Mouse (Mus musculus): Measurements from ENCODE around the gene Akap1. TPM values are rescaled to one million over a fixed set of nuclear protein-coding genes. Genes with fewer than 3 reads are reported as not detected.

Gene Akap1
- polyA plus RNA-seq, 1 experiment: 114 TPM

GRCm38 (mm10) chr11:88803231-88804010 lies 61.0 kb downstream of the Akap1 start:
- H3K4me3 ChIP-seq (ENCODE audit: insufficient read depth, low read depth, low read length): no peak overlapping the region
- no peak overlapping the region for H3K27ac ChIP-seq (replicated peaks; ENCODE audit: low read depth, low read length)
- H3K4me1 ChIP-seq (ENCODE audit: control insufficient read depth, insufficient read depth, insufficient read length, low read length): no peaks in the 10 kb centered on the region

- Histone ChIP-seq H3K4me1 (ENCODE audit: control insufficient read depth, insufficient read depth, insufficient read length, low read length) (no peaks in the 10 kb centered on the region), H3K27ac (replicated peaks; ENCODE audit: low read depth, low read length) (no peak overlapping the region), H3K4me3 (ENCODE audit: insufficient read depth, low read depth, low read length) (no peak overlapping the region)
Measured at GRCm38 (mm10) chr11:88796207-88796606, 68.2 kb downstream of the Akap1 start.

GRCm38 (mm10) chr11:88789893-88790292 lies 74.5 kb downstream of the Akap1 start:
- H3K27ac ChIP-seq (replicated peaks; ENCODE audit: low read depth, low read length): no peak overlapping the region
- no peaks in the 10 kb centered on the region for H3K4me1 ChIP-seq (ENCODE audit: control insufficient read depth, insufficient read depth, insufficient read length, low read length)
- no peak overlapping the region for H3K4me3 ChIP-seq (ENCODE audit: insufficient read depth, low read depth, low read length)

- H3K4me3 ChIP-seq (ENCODE audit: insufficient read depth, low read depth, low read length): no peak overlapping the region
- H3K4me1 ChIP-seq (ENCODE audit: control insufficient read depth, insufficient read depth, insufficient read length, low read length): no peaks in the 10 kb centered on the region
- H3K27ac ChIP-seq (replicated peaks; ENCODE audit: low read depth, low read length): no peak overlapping the region
Measured at GRCm38 (mm10) chr11:88786816-88787215, 77.6 kb downstream of the Akap1 start.

GRCm38 (mm10) chr11:88783525-88783924 lies 80.9 kb downstream of the Akap1 start:
- H3K4me1 ChIP-seq (ENCODE audit: control insufficient read depth, insufficient read depth, insufficient read length, low read length): no peaks in the 10 kb centered on the region
- no peak overlapping the region for H3K27ac ChIP-seq (replicated peaks; ENCODE audit: low read depth, low read length)
- no peak overlapping the region for H3K4me3 ChIP-seq (ENCODE audit: insufficient read depth, low read depth, low read length)

GRCm38 (mm10) chr11:88782531-88782930 lies 81.9 kb downstream of the Akap1 start:
- Histone ChIP-seq H3K4me1 (ENCODE audit: control insufficient read depth, insufficient read depth, insufficient read length, low read length) (no peaks in the 10 kb centered on the region), H3K4me3 (ENCODE audit: insufficient read depth, low read depth, low read length) (no peak overlapping the region), H3K27ac (replicated peaks; ENCODE audit: low read depth, low read length) (no peak overlapping the region)

Other genes with a start within 250 kb of the Akap1 start
- gene Msi2, start 146.1 kb downstream of the Akap1 start, polyA plus RNA-seq (2012; ENCODE audit: insufficient read depth, insufficient read length, missing spikeins): 34.4 and 57.2 TPM in 2 replicates
- gene Scpep1, start 90.9 kb upstream of the Akap1 start, polyA plus RNA-seq (2012; ENCODE audit: insufficient read depth, insufficient read length, missing spikeins): 56.9 and 57.0 TPM in 2 replicates
- not detected in 2 replicates for gene Elobl, start 102.3 kb upstream of the Akap1 start, polyA plus RNA-seq (2012; ENCODE audit: insufficient read depth, insufficient read length, missing spikeins)
- gene Coil, start 105.7 kb upstream of the Akap1 start, polyA plus RNA-seq (2012; ENCODE audit: insufficient read depth, insufficient read length, missing spikeins): 2.4 and 3.0 TPM in 2 replicates
- 7.9 and 8.6 TPM in 2 replicates for gene Trim25, start 134.8 kb upstream of the Akap1 start, polyA plus RNA-seq (2012; ENCODE audit: insufficient read depth, insufficient read length, missing spikeins)
- gene Dgke, start 202.3 kb upstream of the Akap1 start, polyA plus RNA-seq (2012; ENCODE audit: insufficient read depth, insufficient read length, missing spikeins): 3.0 and 3.2 TPM in 2 replicates
- gene Gm525, start 209.3 kb upstream of the Akap1 start, polyA plus RNA-seq (2012; ENCODE audit: insufficient read depth, insufficient read length, missing spikeins): not detected in 2 replicates

All from brown adipose tissue, adult 24 weeks (tissue).